Mouse (Mus musculus) stomach, postnatal 0 days (tissue): ENCODE results near the gene Lpp. TPM values are rescaled to one million over a fixed set of nuclear protein-coding genes. Genes with fewer than 3 reads are reported as not detected.

ENCODE experiments used
- ATAC-seq: fragments of 200-750 bp; cut with Nextera tagmentation; 2 replicates; pipeline ENCODE4 v1.8.0; 2017; ENCODE audit not compliant: low FRiP score, low TSS enrichment
- DNase-seq: peaks from one replicate; pipeline ENCODE4 v3.0.0-alpha.2; 2016; ENCODE audit warnings: low spot score
- H3K27ac ChIP-seq: fragments of 300-500 bp; sonication (generic); replicated peaks from 2 replicates; pipeline ENCODE4 v1.5.1; 2014; ENCODE audit warnings: mild to moderate bottlenecking, control low read depth
- H3K27me3 ChIP-seq: fragments of 300-500 bp; sonication (generic); 2 replicates; pipeline ENCODE4 v1.6.1; 2014; ENCODE audit warnings: low read length; ENCODE audit not compliant: control insufficient read depth, insufficient read depth
- H3K36me3 ChIP-seq: fragments of 300-500 bp; sonication (generic); 2 replicates; pipeline ENCODE4 v1.6.1; 2014; ENCODE audit warnings: low read length, mixed read lengths; ENCODE audit not compliant: control insufficient read depth, insufficient read depth
- H3K4me1 ChIP-seq: fragments of 300-500 bp; sonication (generic); replicated peaks from 2 replicates; pipeline ENCODE4 v1.6.1; 2014; ENCODE audit warnings: antibody characterized with exemption; ENCODE audit not compliant: control insufficient read depth, insufficient read depth
- H3K4me2 ChIP-seq: fragments of 300-500 bp; sonication (generic); replicated peaks from 2 replicates; pipeline ENCODE4 v1.6.1; 2014; ENCODE audit warnings: low read depth, mild to moderate bottlenecking, control low read depth, moderate library complexity
- H3K4me3 ChIP-seq: fragments of 300-500 bp; sonication (generic); 2 replicates; pipeline ENCODE4 v1.5.1; 2014; ENCODE audit warnings: low read depth, low read length, control low read depth
- H3K9ac ChIP-seq: fragments of 300-500 bp; sonication (generic); 2 replicates; pipeline ENCODE4 v1.6.1; 2014; ENCODE audit warnings: mild to moderate bottlenecking, low read length, control low read depth, mixed read lengths
- H3K9me3 ChIP-seq: fragments of 300-500 bp; sonication (generic); 2 replicates; pipeline ENCODE4 v1.6.1; 2016; ENCODE audit warnings: low read length; ENCODE audit not compliant: control insufficient read depth
- CTCF ChIP-seq: IDR thresholded peaks from 2 replicates; pipeline ENCODE4 v1.5.1; 2016; ENCODE audit warnings: antibody characterized with exemption, low read depth, mild to moderate bottlenecking, moderate library complexity
- EP300 ChIP-seq: optimal IDR thresholded peaks from 2 replicates; pipeline ENCODE3; 2016; ENCODE audit warnings: antibody characterized with exemption
- WGBS: fragments of 180-500 bp; shearing (Covaris S2); extraction: QIAGEN DNeasy Blood & Tissue Kit; methylation state at CpG from one replicate; pipeline ENCODE4 v1.1.7; 2014; 5-methylcytosine and 5-hydroxymethylcytosine counted together
- polyA plus RNA-seq: library from polyadenylated mRNA; unstranded; fragments of >200 nt; fragmentation: Nextera tagmentation; extraction: Ambion mirVana; gene quantifications from 2 replicates; pipeline ENCODE4 v1.2.1, GENCODE M21; 2015

Lpp gene
- polyA plus RNA-seq, 1 experiment from 2014 or later = 51.3 TPM

DNA sequence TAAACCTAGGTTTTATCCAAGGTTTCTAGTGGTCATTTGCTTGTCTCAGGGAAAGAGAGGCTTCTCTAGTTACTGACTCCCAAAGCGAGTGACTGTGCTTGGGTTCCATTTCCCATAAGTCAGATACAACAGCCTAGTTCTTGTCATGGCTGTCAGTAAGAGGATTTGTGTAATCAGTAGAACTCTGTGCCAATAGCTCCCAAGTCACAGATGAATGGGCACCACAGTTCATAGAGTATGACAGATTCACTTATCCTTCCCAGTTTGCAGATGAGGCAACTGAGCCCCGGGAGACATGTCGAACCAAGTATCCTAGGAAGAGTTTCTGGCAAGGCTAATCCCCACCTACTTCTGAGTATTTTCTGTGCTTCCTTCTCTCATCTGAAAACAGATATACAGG, 556.0 kb downstream of the Lpp start:
- 80% methylated on average over 3 of the region's 3 CpGs for WGBS
- TF ChIP-seq EP300 = no peak
- no peak for TF ChIP-seq CTCF
- ATAC-seq = no peak

GRCm38 (mm10) chr16:24950112-24950743, 556.9 kb downstream of the Lpp start:
- Histone ChIP-seq H3K9ac (no peak overlapping the region), H3K36me3 (no peaks in the 10 kb centered on the region), H3K4me3 (no peak overlapping the region), H3K9me3 (no peaks in the 10 kb centered on the region), H3K27me3 (no peaks in the 10 kb centered on the region), H3K4me1 (no peaks in the 10 kb centered on the region), H3K4me2 (no peak overlapping the region), H3K27ac (no peak overlapping the region)
- no peak for TF ChIP-seq CTCF
- TF ChIP-seq EP300 = no peak
- ATAC-seq (no peak), DNase-seq (no peak)
- WGBS = 41% methylated on average over 6 of the region's 6 CpGs

More for the DNA sequence above, 556.0 kb downstream of the Lpp start:
- DNase-seq = no peak
- Histone ChIP-seq H3K9ac (no peak overlapping the region), H3K4me3 (no peak overlapping the region), H3K4me2 (no peak overlapping the region), H3K27ac (0 out of 2 replicates have a peak overlapping the region, but pooled peaks have one; percentile 24), H3K4me1 (no peaks in the 10 kb centered on the region), H3K27me3 (no peaks in the 10 kb centered on the region), H3K36me3 (no peaks in the 10 kb centered on the region; the same call in 1 of the 2 replicates), H3K9me3 (no peaks in the 10 kb centered on the region)

DNA sequence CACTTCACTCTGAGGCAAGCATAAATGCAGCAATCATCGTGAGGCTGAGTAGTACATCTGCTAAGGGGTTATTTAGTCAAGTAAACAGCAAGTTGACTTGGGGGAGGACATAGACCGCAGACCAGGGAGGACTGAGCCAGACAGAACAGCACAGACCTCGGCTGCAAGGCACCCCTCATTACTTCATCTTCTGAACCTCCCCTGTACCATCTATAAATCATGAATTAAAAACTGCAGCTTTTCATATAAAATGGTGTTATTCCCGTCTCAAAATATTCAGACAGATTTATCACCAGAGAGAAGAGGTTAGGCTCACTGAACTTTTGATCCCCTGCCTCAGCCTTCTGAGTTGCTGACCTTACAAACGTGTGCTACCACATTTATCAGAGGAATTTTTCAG, 558.6 kb downstream of the Lpp start:
- ATAC-seq (no peak), DNase-seq (no peak)
- Histone ChIP-seq H3K9me3 (no peaks in the 10 kb centered on the region), H3K4me3 (no peak overlapping the region), H3K4me2 (no peak overlapping the region), H3K36me3 (no peaks in the 10 kb centered on the region), H3K27me3 (no peaks in the 10 kb centered on the region), H3K27ac (no peak overlapping the region), H3K4me1 (no peaks in the 10 kb centered on the region), H3K9ac (no peak overlapping the region)
- 43% methylated on average over 5 of the region's 5 CpGs for WGBS
- TF ChIP-seq CTCF = no peak
- no peak for TF ChIP-seq EP300

DNA sequence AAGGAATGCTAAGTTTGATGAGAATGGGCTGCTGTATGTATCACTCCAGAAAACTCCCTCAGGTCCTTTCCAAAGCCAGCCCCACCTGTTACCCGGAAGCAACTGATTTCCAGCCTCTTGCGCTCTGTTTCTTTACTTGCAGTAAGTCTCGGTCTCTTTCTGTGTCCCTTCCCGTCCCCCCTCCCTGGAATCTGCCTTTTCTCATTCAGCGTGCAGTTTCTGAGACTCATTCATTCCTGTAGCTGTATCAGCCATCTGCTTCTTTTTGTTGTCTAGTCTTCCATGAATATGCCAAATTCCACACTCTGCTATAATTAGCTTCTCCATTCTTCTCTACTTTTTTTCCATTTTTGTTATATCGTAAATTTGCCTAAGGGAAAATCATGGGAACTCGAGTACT, 561.7 kb downstream of the Lpp start:
- DNase-seq = no peak
- Histone ChIP-seq H3K9me3 (no peaks in the 10 kb centered on the region), H3K27me3 (no peaks in the 10 kb centered on the region), H3K9ac (no peak overlapping the region), H3K27ac (no peak overlapping the region), H3K36me3 (no peaks in the 10 kb centered on the region), H3K4me3 (no peak overlapping the region), H3K4me1 (no peaks in the 10 kb centered on the region), H3K4me2 (no peak overlapping the region)
- ATAC-seq = no peak
- WGBS = 80% methylated on average over 7 of the region's 7 CpGs
- TF ChIP-seq CTCF = no peak
- no peak for TF ChIP-seq EP300

DNA sequence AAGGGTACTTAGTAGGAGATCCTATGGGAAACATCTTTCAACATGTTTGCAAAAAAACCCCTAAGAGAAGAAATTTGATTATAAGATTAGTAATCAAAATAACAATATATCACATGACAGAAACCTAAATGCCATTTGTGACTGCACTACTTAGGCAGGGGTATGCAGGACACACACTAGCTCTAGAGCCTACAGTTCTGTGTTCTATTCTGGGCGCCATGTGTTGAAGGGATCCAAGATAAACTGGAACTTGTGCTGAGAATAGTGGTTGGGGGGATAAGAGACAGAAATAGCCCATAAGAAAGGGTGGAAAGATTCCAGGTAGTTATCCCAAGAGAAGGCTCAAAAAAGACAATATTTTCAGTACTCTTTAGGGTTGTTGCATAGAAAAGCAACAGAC, 565.4 kb downstream of the Lpp start:
- no peak overlapping the region for H3K4me3 ChIP-seq
- no peaks in the 10 kb centered on the region for H3K4me1 ChIP-seq
- ATAC-seq (no peak), DNase-seq (no peak)
- H3K27me3 ChIP-seq = no peaks in the 10 kb centered on the region
- H3K36me3 ChIP-seq = no peaks in the 10 kb centered on the region
- no peak overlapping the region for H3K4me2 ChIP-seq
- no peaks in the 10 kb centered on the region for H3K9me3 ChIP-seq
- H3K27ac ChIP-seq = no peak overlapping the region
- TF ChIP-seq EP300 (no peak), CTCF (no peak)
- H3K9ac ChIP-seq = no peak overlapping the region
- 95% methylated on average over 1 of the region's 1 CpGs for WGBS

DNA sequence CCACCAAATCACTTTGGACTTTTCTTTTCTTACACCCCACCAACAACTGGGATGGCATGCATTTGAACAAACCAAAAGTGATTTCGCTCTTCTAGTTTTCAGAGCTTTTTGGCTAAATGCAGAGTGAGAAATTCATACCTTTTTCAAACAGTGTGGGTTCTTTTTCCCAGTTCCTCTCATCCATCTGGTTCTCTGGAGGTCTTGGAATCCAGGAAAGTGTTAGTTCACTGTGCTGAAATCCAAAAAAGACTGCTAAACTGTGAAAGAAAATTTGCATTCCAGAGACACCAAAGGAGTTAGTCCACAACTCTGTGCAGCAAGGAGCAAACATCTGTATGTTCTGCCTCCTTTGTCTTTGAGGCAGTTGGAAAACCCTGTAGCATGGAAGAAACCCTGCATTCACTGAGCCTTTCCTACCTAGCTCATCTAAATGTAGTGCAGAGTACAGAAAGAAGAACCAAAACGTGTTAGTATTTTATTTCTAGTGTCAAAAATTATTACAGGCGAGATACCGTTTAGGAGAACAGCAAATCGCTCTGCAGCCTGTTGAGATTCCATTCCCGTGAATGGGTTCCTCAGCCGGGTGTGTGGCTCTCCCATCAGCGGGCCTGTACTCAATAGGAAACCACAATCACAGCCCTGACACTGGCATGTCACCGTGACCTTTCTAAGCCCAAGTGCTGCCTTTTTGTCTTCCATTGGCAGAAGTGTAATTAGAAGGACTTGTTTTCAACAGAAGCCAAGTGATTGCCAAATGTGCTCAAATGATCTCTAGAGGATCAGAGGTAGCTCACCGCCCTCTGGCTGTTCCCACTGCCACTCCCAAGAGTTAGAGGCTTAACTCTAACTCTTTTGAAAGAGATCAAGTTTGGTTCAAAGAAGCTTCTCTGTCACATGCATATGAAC, 567.8 kb downstream of the Lpp start:
- H3K4me2 ChIP-seq = no peak overlapping the region
- H3K4me3 ChIP-seq = no peak overlapping the region
- H3K27ac ChIP-seq = peak overlapping the region; percentile 75
- DNase-seq (no peak), ATAC-seq (no peak)
- peak; percentile 77 for TF ChIP-seq EP300
- peak; percentile 33; the same call in 1 of the 2 replicates for TF ChIP-seq CTCF
- H3K27me3 ChIP-seq = no peaks in the 10 kb centered on the region
- H3K9me3 ChIP-seq = no peaks in the 10 kb centered on the region
- WGBS = 62% methylated on average over 10 of the region's 10 CpGs
- H3K36me3 ChIP-seq = no peaks in the 10 kb centered on the region
- H3K4me1 ChIP-seq = no peaks in the 10 kb centered on the region
- H3K9ac ChIP-seq = no peak overlapping the region
